7 mouse cellular contexts compared by ENCODE assay signal in genomic region chr5:124025587-124026441, GRCm38 (mm10). TPM values are rescaled to one million over a fixed set of nuclear protein-coding genes. Genes with fewer than 3 reads are reported as not detected.
A peak's percentile ranks its signal among the peaks of the same experiment; 100 is the strongest.
DNase-seq lines count a peak whose midpoint lies in the region; ATAC-seq and TF ChIP-seq lines count a peak whose summit lies in the region.

No protein-coding gene starts in this region.

- ATAC-seq in heart, embryonic 13.5 days (ENCODE audit: extremely low read depth, insufficient number of reproducible peaks, low FRiP score, low TSS enrichment), result no peak
- peak; percentile 85 for ATAC-seq in kidney, postnatal 0 days (replicated peaks; ENCODE audit: low FRiP score, low read depth)
- peak; percentile 67 for ATAC-seq in stomach, postnatal 0 days (ENCODE audit: low FRiP score, low TSS enrichment)
- no peak for ATAC-seq in activated CD4-positive, CD25-positive, alpha-beta regulatory T cell, adult 4 months

- WGBS in heart, embryonic 13.5 days, result 56% methylated on average over 15 of the region's 15 CpGs
- 61% methylated on average over 15 of the region's 15 CpGs for WGBS in kidney, postnatal 0 days
- WGBS in stomach, postnatal 0 days, result 72% methylated on average over 15 of the region's 15 CpGs

- peak overlapping the region; percentile 48 for H3K4me2 ChIP-seq in heart, embryonic 13.5 days
- H3K4me2 ChIP-seq in kidney, postnatal 0 days (ENCODE audit: low read length), result no peak overlapping the region
- no peak overlapping the region for H3K4me2 ChIP-seq in stomach, postnatal 0 days (replicated peaks; ENCODE audit: low read depth)

- peak; percentile 27 to 34 for DNase-seq in CD8-positive naive resting alpha-beta T cell, adult 2 months (ENCODE audit: low read depth in 2 of 2, low spot score in 2 of 2)
- DNase-seq in T-cell, adult 2 months (ENCODE audit: low spot score), result peak; percentile 23
- DNase-seq in kidney, postnatal 0 days (ENCODE audit: low spot score), result no peak
- peak; percentile 48 for DNase-seq in stomach, postnatal 0 days (ENCODE audit: low spot score)
- no peak for DNase-seq in left cerebral cortex, adult 11 months (ENCODE audit: low spot score)

- TF ChIP-seq CTCF in kidney, postnatal 0 days (IDR thresholded peaks at IDR 0.05; ENCODE audit: low read depth), result no peak
- TF ChIP-seq CTCF in stomach, postnatal 0 days (IDR thresholded peaks at IDR 0.05; ENCODE audit: low read depth), result no peak

- H3K27me3 ChIP-seq in heart, embryonic 13.5 days (replicated peaks), result no peaks in the 10 kb centered on the region
- no peaks in the 10 kb centered on the region for H3K27me3 ChIP-seq in kidney, postnatal 0 days (ENCODE audit: insufficient read depth, low read length)
- no peaks in the 10 kb centered on the region for H3K27me3 ChIP-seq in stomach, postnatal 0 days (ENCODE audit: control insufficient read depth, insufficient read depth, low read length)

- peaks cover 22% of the 10 kb centered on the region for H3K36me3 ChIP-seq in heart, embryonic 13.5 days
- H3K36me3 ChIP-seq in kidney, postnatal 0 days (ENCODE audit: insufficient read depth, low read length), result no peaks in the 10 kb centered on the region
- H3K36me3 ChIP-seq in stomach, postnatal 0 days (ENCODE audit: control insufficient read depth, insufficient read depth, low read length), result no peaks in the 10 kb centered on the region

- peak overlapping the region; percentile 73 for H3K9ac ChIP-seq in heart, embryonic 13.5 days
- H3K9ac ChIP-seq in kidney, postnatal 0 days (ENCODE audit: low read depth, low read length), result peak overlapping the region; percentile 23; the same call in 1 of the 2 replicates
- no peak overlapping the region; the same call in 1 of the 2 replicates for H3K9ac ChIP-seq in stomach, postnatal 0 days (ENCODE audit: low read length)

- H3K4me1 ChIP-seq in heart, embryonic 13.5 days, result peaks cover 99% of the 10 kb centered on the region
- H3K4me1 ChIP-seq in kidney, postnatal 0 days (replicated peaks; ENCODE audit: insufficient read depth, low read length), result peaks cover 42% of the 10 kb centered on the region
- peaks cover 17% of the 10 kb centered on the region for H3K4me1 ChIP-seq in stomach, postnatal 0 days (replicated peaks; ENCODE audit: control insufficient read depth, insufficient read depth)

- H3K27ac ChIP-seq in heart, embryonic 13.5 days (replicated peaks), result peak overlapping the region; percentile 98
- peak overlapping the region; percentile 62 for H3K27ac ChIP-seq in kidney, postnatal 0 days
- H3K27ac ChIP-seq in stomach, postnatal 0 days (replicated peaks), result peak overlapping the region; percentile 58; the same call in 1 of the 2 replicates

- no peak for TF ChIP-seq EP300 in stomach, postnatal 0 days (optimal IDR thresholded peaks at IDR 0.05)

- H3K4me3 ChIP-seq in heart, embryonic 13.5 days, result no peak overlapping the region
- H3K4me3 ChIP-seq in kidney, postnatal 0 days (replicated peaks; ENCODE audit: low read depth, low read length), result no peak overlapping the region
- H3K4me3 ChIP-seq in stomach, postnatal 0 days (ENCODE audit: low read depth, low read length), result no peak overlapping the region

- no peaks in the 10 kb centered on the region for H3K9me3 ChIP-seq in heart, embryonic 13.5 days
- H3K9me3 ChIP-seq in kidney, postnatal 0 days (replicated peaks; ENCODE audit: low read length), result no peaks in the 10 kb centered on the region
- no peaks in the 10 kb centered on the region for H3K9me3 ChIP-seq in stomach, postnatal 0 days (ENCODE audit: control insufficient read depth, low read length)

RNA-seq across cellular contexts. Expression of gene Vps37b, which starts 6.3 kb away (rescaled TPM):
- 51.2 and 52.2 TPM in 2 replicates for polyA plus RNA-seq in heart, embryonic 13.5 days (2015; fragmentation: Nextera tagmentation; extraction: Ambion mirVana)
- 30.7 and 31.7 TPM in 2 replicates for polyA plus RNA-seq in kidney, postnatal 0 days (2015; fragmentation: Nextera tagmentation; extraction: Ambion mirVana)
- polyA plus RNA-seq in stomach, postnatal 0 days (2015; fragmentation: Nextera tagmentation; extraction: Ambion mirVana), result 31.0 and 35.8 TPM in 2 replicates
- polyA plus RNA-seq in activated CD4-positive, CD25-positive, alpha-beta regulatory T cell, adult 4 months (2017; shearing (Covaris generic)), result 10 to 100 TPM; 17.6 to 22.8 TPM

RNA-seq across cellular contexts. Expression of gene Hip1r, which starts 52.4 kb away (rescaled TPM):
- 4.7 and 5.6 TPM in 2 replicates for polyA plus RNA-seq in heart, embryonic 13.5 days (2015; fragmentation: Nextera tagmentation; extraction: Ambion mirVana)
- 24.8 and 28.4 TPM in 2 replicates for polyA plus RNA-seq in kidney, postnatal 0 days (2015; fragmentation: Nextera tagmentation; extraction: Ambion mirVana)
- 31.2 and 32.2 TPM in 2 replicates for polyA plus RNA-seq in stomach, postnatal 0 days (2015; fragmentation: Nextera tagmentation; extraction: Ambion mirVana)
- 10 to 100 TPM in 1 of 2 experiments, 1 to 10 TPM in 1; 9.9 to 12.9 TPM for polyA plus RNA-seq in activated CD4-positive, CD25-positive, alpha-beta regulatory T cell, adult 4 months (2017; shearing (Covaris generic))

Comparison
In these comparisons a context has a peak if more than half of its experiments do, and no peak if none do; other contexts are left out.
1. DNase-seq: peak in CD8-positive naive resting alpha-beta T cell, adult 2 months (2 of 2), T-cell, adult 2 months (single experiment) and stomach, postnatal 0 days (single experiment); none in kidney, postnatal 0 days (single experiment) and left cerebral cortex, adult 11 months (single experiment).
2. ATAC-seq: peak in kidney, postnatal 0 days (single experiment) and stomach, postnatal 0 days (single experiment); none in heart, embryonic 13.5 days (single experiment) and activated CD4-positive, CD25-positive, alpha-beta regulatory T cell, adult 4 months (single experiment).
3. Peak in every context shown above with its lines, with median percentiles within 50 percentile points of each other: H3K27ac ChIP-seq.